Mouse (Mus musculus) bone marrow, adult 2 months (tissue): ENCODE data around the gene Pon1. TPM values are rescaled to one million over a fixed set of nuclear protein-coding genes. Genes with fewer than 3 reads are reported as not detected.
"Not testable (repeated sequence)": the region's sequence is repeated elsewhere in the genome, so short reads cannot be mapped to it uniquely, and the experiment has no call there.

Experiments used
- H3K27ac ChIP-seq: fragments of 200-500 bp; 2 replicates; pipeline ENCODE4 v1.5.1; 2012; ENCODE audit warnings: low read depth, mild to moderate bottlenecking, control low read depth, inconsistent platforms, low read length; ENCODE audit not compliant: control insufficient read depth, poor library complexity, insufficient read depth
- H3K4me1 ChIP-seq: fragments of 200-500 bp; 2 replicates; pipeline ENCODE4 v1.6.1; 2011; ENCODE audit warnings: low read length; ENCODE audit not compliant: control insufficient read depth, insufficient read depth
- H3K4me3 ChIP-seq: fragments of 200-500 bp; replicated peaks from 2 replicates; pipeline ENCODE3; 2011; ENCODE audit warnings: mild to moderate bottlenecking, low read depth, low read length, control low read depth; ENCODE audit not compliant: control insufficient read depth
- CTCF ChIP-seq: fragments of 200-500 bp; IDR thresholded peaks from 2 replicates; pipeline ENCODE4 v1.5.1; 2011; ENCODE audit warnings: low read length, control low read depth; ENCODE audit not compliant: control insufficient read depth, insufficient read depth
- POLR2A ChIP-seq: fragments of 200-500 bp; IDR thresholded peaks from 2 replicates; pipeline ENCODE4 v1.6.1; 2011; ENCODE audit warnings: low read depth, mild to moderate bottlenecking, control low read depth, low read length, borderline replicate concordance; ENCODE audit not compliant: control insufficient read depth
- WGBS: fragments of 180-500 bp; shearing (Covaris S2); methylation state at CpG from one replicate; pipeline ENCODE4 v1.1.7; 2018; 5-methylcytosine and 5-hydroxymethylcytosine counted together
- polyA plus RNA-seq: library from polyadenylated mRNA; stranded (reverse); fragments of >200 nt; gene quantifications from 2 replicates; pipeline ENCODE4 v1.2.4, GENCODE M21; 2011; ENCODE audit warnings: low replicate concordance; ENCODE audit not compliant: missing spikeins, insufficient read depth, insufficient read length

The Pon1 gene
- polyA plus RNA-seq = 3.3 TPM in 1 of 2 replicates, not detected in the other

- WGBS = 72% methylated on average over 5 of the region's 5 CpGs
- H3K4me1 ChIP-seq = peaks cover 3% of the 10 kb centered on the region; the same call in 1 of the 2 replicates
- H3K27ac ChIP-seq = no peak within 1 kb of the TSS
- no peak within 1 kb of the TSS for H3K4me3 ChIP-seq
- TF ChIP-seq POLR2A (no peak), CTCF (no peak)
Measured at GRCm38 (mm10) chr6:5193693-5194092, at the start of gene Pon1. TSS of gene Pon1 (minus strand) at chr6:5193946.

GRCm38 (mm10) chr6:5238799-5239198 lies 45.1 kb upstream of the Pon1 start:
- H3K4me3 ChIP-seq = no peak overlapping the region
- TF ChIP-seq CTCF = no peak
- no peak for TF ChIP-seq POLR2A
- no peak overlapping the region for H3K27ac ChIP-seq
- no peaks in the 10 kb centered on the region; the same call in 1 of the 2 replicates for H3K4me1 ChIP-seq
- WGBS = 54% methylated on average over 3 of the region's 3 CpGs

GRCm38 (mm10) chr6:5237510-5237909 lies 43.8 kb upstream of the Pon1 start:
- TF ChIP-seq CTCF (no peak), POLR2A (no peak)
- H3K27ac ChIP-seq = no peak overlapping the region
- H3K4me3 ChIP-seq = no peak overlapping the region
- peaks cover 1% of the 10 kb centered on the region; the same call in 1 of the 2 replicates for H3K4me1 ChIP-seq
- WGBS = 83% methylated on average over 4 of the region's 4 CpGs

GRCm38 (mm10) chr6:5236843-5237371 lies 43.2 kb upstream of the Pon1 start:
- TF ChIP-seq CTCF (no peak), POLR2A (no peak)
- no peak overlapping the region for H3K27ac ChIP-seq
- 84% methylated on average over 8 of the region's 8 CpGs for WGBS
- H3K4me1 ChIP-seq = peaks cover 1% of the 10 kb centered on the region; the same call in 1 of the 2 replicates
- H3K4me3 ChIP-seq = no peak overlapping the region

GRCm38 (mm10) chr6:5234563-5234962 lies 40.8 kb upstream of the Pon1 start:
- no peak overlapping the region for H3K27ac ChIP-seq
- TF ChIP-seq CTCF = no peak
- TF ChIP-seq POLR2A = no peak
- H3K4me3 ChIP-seq = no peak overlapping the region
- WGBS = 37% methylated on average over 3 of the region's 3 CpGs
- peaks cover 1% of the 10 kb centered on the region; the same call in 1 of the 2 replicates for H3K4me1 ChIP-seq

GRCm38 (mm10) chr6:5233812-5234211 lies 40.1 kb upstream of the Pon1 start:
- H3K4me3 ChIP-seq = no peak overlapping the region
- TF ChIP-seq POLR2A (no peak), CTCF (no peak)
- WGBS = 55% methylated on average over 1 of the region's 1 CpGs
- peaks cover 1% of the 10 kb centered on the region; the same call in 1 of the 2 replicates for H3K4me1 ChIP-seq
- no peak overlapping the region for H3K27ac ChIP-seq

GRCm38 (mm10) chr6:5232022-5232421 lies 38.3 kb upstream of the Pon1 start:
- WGBS = 84% methylated on average over 4 of the region's 4 CpGs
- Histone ChIP-seq H3K27ac (no peak overlapping the region), H3K4me1 (peaks cover 1% of the 10 kb centered on the region; the same call in 1 of the 2 replicates), H3K4me3 (no peak overlapping the region)
- TF ChIP-seq CTCF (no peak), POLR2A (no peak)

GRCm38 (mm10) chr6:5230261-5230660 lies 36.5 kb upstream of the Pon1 start:
- Histone ChIP-seq H3K4me1 (peaks cover 1% of the 10 kb centered on the region; the same call in 1 of the 2 replicates), H3K27ac (no peak overlapping the region), H3K4me3 (no peak overlapping the region)
- 80% methylated on average over 5 of the region's 5 CpGs for WGBS
- TF ChIP-seq POLR2A = no peak
- no peak for TF ChIP-seq CTCF

GRCm38 (mm10) chr6:5223551-5223950 lies 29.8 kb upstream of the Pon1 start:
- not testable (repeated sequence) for H3K4me1 ChIP-seq, H3K4me3 ChIP-seq, H3K27ac ChIP-seq
- 80% methylated on average over 2 of the region's 2 CpGs for WGBS
